Mouse (Mus musculus) cortical plate, adult 2 months (tissue): ENCODE results near the gene Mmp23. TPM values are rescaled to one million over a fixed set of nuclear protein-coding genes. Genes with fewer than 3 reads are reported as not detected.
"Not testable (repeated sequence)": the region's sequence is repeated elsewhere in the genome, so short reads cannot be mapped to it uniquely, and the experiment has no call there.

Source experiments
- H3K27ac ChIP-seq: fragments of 200-500 bp; 2 replicates; pipeline ENCODE4 v1.5.1; 2012; ENCODE audit warnings: low read length, control low read depth, inconsistent platforms; ENCODE audit not compliant: insufficient read depth
- H3K4me1 ChIP-seq: fragments of 200-500 bp; 2 replicates; pipeline ENCODE4 v1.6.1; 2011; ENCODE audit warnings: low read length; ENCODE audit not compliant: control insufficient read depth, insufficient read depth
- H3K4me3 ChIP-seq: fragments of 200-500 bp; 2 replicates; pipeline ENCODE4 v1.5.1; 2011; ENCODE audit warnings: mild to moderate bottlenecking, low read length, control low read depth; ENCODE audit not compliant: insufficient read depth
- CTCF ChIP-seq: fragments of 200-500 bp; IDR thresholded peaks from 2 replicates; pipeline ENCODE4 v1.5.1; 2011; ENCODE audit warnings: mild to moderate bottlenecking, control low read depth, low read length; ENCODE audit not compliant: insufficient read depth; ENCODE audit errors: extremely low read depth
- POLR2A ChIP-seq: fragments of 200-500 bp; IDR thresholded peaks from 2 replicates; pipeline ENCODE4 v1.6.1; 2011; ENCODE audit warnings: mild to moderate bottlenecking, low read length, control low read depth; ENCODE audit not compliant: insufficient read depth; ENCODE audit errors: extremely low read depth
- polyA plus RNA-seq: library from polyadenylated mRNA; depleted of rRNA; stranded (reverse); fragments of >200 nt; gene quantifications from 2 replicates; pipeline ENCODE4 v1.2.3, GENCODE M21; 2012; rRNA removed

Gene Mmp23
- polyA plus RNA-seq = 5.9 and 6.0 TPM in 2 replicates

- TF ChIP-seq CTCF (no peak), POLR2A (no peak)
- no peaks in the 10 kb centered on the region for H3K4me1 ChIP-seq
- no peak within 1 kb of the TSS for H3K4me3 ChIP-seq
- no peak within 1 kb of the TSS for H3K27ac ChIP-seq
Measured at GRCm38 (mm10) chr4:155653086-155653450, at the start of gene Mmp23. Gene Mmp23 (minus strand): TSS chr4:155653384.

DNA sequence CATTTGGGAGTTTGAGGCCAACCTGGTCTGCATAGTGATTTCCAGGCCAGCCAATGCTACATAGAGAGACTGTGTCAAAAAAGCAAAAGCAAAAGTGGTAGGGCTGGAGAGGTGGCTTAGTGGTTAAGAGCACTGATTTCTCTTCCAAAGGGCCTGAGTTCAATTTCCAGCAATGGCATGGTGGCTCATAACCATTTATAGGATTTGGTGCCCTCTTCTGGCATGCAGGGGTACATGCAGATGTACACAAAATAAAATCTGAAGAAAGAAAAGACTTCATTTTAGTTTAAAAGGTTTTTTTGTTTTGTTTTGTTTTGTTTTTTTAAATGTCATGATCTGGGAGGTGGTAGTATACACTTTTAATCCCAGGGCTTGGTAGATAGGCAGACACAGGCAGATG is 47.2 kb upstream of the Mmp23 start:
- no peak overlapping the region for H3K4me3 ChIP-seq
- no peak overlapping the region for H3K27ac ChIP-seq
- H3K4me1 ChIP-seq = peaks cover 2% of the 10 kb centered on the region; the same call in 1 of the 2 replicates
- TF ChIP-seq POLR2A (no peak), CTCF (peak; percentile 47; the same call in 1 of the 2 replicates)

DNA sequence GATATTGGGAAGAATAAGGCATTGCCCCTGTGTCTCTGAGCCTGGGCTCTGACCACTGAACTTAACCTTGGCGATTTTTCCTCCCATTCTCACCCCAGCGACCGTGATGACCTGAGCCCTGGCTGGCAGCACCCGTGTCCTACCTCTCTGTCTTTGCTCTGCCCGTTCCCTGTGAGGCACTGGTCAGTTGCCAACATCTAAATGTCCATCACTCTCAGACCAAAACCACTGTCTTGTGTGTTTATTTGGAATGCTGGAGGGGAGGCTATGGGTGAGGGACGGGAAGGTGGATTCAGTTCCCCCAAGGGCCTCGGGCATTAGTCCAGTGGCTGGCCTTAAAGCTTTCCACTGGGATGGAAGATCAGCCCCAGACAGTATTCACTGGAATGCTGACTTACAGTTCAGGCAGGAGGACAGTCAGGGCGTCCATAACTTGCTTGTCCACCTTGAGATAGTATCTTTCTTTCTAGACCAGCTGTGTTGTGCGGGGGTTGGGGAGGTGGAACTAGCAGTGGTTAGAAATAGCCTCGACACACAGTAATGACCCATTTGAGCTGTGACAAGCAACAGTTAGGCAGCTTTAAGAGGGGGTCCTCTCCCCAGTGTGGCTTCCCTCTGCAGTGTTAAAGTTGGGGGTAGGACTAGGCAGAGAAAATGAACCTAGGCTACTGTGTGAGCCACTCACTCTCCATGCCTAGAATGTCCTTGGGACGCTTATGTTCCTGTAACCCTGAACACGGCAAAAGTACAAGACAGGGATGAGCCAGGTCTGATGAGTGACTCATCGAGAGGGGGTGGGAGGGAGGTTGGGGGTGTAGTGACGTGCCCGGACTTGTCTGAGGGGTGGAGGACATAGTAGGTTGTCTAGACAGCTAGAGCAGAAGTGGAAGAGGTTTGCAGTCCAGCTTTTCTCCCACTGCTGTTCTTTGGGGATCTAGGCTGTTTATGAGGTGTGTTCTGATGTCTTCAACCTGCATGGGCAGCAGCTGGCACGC is 43.4 kb upstream of the Mmp23 start:
- Histone ChIP-seq H3K4me1 (peaks cover 4% of the 10 kb centered on the region; the same call in 1 of the 2 replicates), H3K4me3 (peak overlapping the region; percentile 87), H3K27ac (no peak overlapping the region)
- TF ChIP-seq POLR2A (no peak), CTCF (no peak)

GRCm38 (mm10) chr4:155695531-155696062 is 42.4 kb upstream of the Mmp23 start:
- Histone ChIP-seq H3K4me1 (peaks cover 4% of the 10 kb centered on the region; the same call in 1 of the 2 replicates), H3K4me3 (peak overlapping the region; percentile 87), H3K27ac (peak overlapping the region; percentile 93; the same call in 1 of the 2 replicates)
- no peak for TF ChIP-seq CTCF
- TF ChIP-seq POLR2A = no peak

- H3K27ac ChIP-seq = peak overlapping the region; percentile 98
- H3K4me1 ChIP-seq = peaks cover 4% of the 10 kb centered on the region; the same call in 1 of the 2 replicates
- H3K4me3 ChIP-seq = peak overlapping the region; percentile 87
- TF ChIP-seq POLR2A = peak; percentile 71
- TF ChIP-seq CTCF = peak; percentile 18; the same call in 1 of the 2 replicates
Measured at GRCm38 (mm10) chr4:155694482-155695401, 41.6 kb upstream of the Mmp23 start.

DNA sequence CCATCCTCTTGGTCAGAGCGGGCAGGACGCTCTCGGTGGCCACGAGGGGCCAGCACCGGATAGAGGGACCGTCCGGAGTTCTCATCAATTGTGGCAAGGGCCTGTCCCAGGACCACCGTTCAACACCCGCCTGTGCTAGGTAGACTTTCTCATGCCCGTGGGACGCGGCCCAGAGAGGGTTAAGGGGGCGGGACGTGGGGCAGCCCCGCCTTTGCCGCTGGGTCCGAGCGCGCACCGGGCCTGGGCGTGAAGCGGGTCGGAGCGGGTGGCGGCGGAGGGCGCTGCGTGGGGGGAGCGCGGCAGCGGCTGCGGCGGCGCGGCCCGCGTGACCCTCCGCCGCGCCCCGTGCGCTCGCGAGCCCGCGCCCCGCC is 40.9 kb upstream of the Mmp23 start, which contains the start of gene Fndc10:
TSS of gene Fndc10 (plus strand) at position 232 of the 371 bp plus-strand sequence.
- TF ChIP-seq CTCF (no peak), POLR2A (no peak)

GRCm38 (mm10) chr4:155692421-155692820 is 39.2 kb upstream of the Mmp23 start:
- Histone ChIP-seq H3K4me1 (peaks cover 4% of the 10 kb centered on the region; the same call in 1 of the 2 replicates), H3K27ac (no peak overlapping the region), H3K4me3 (no peak overlapping the region)
- TF ChIP-seq CTCF = no peak
- TF ChIP-seq POLR2A = no peak

More for the DNA sequence above, 40.9 kb upstream of the Mmp23 start, which contains the start of gene Fndc10:
- Histone ChIP-seq H3K4me3 (peak within 1 kb of the TSS; percentile 87), H3K4me1 (peaks cover 4% of the 10 kb centered on the region; the same call in 1 of the 2 replicates), H3K27ac (peak within 1 kb of the TSS; percentile 98)

- H3K4me3 ChIP-seq = no peak overlapping the region
- no peak overlapping the region for H3K27ac ChIP-seq
- peaks cover 4% of the 10 kb centered on the region; the same call in 1 of the 2 replicates for H3K4me1 ChIP-seq
- TF ChIP-seq POLR2A (no peak), CTCF (no peak)
Measured at GRCm38 (mm10) chr4:155690571-155691375, 37.6 kb upstream of the Mmp23 start.

GRCm38 (mm10) chr4:155687764-155688163 is 34.6 kb upstream of the Mmp23 start:
- not testable (repeated sequence) for H3K4me3 ChIP-seq, H3K27ac ChIP-seq, H3K4me1 ChIP-seq

- H3K27ac ChIP-seq, H3K4me3 ChIP-seq, H3K4me1 ChIP-seq: not testable (repeated sequence)
Measured at GRCm38 (mm10) chr4:155683670-155684277, 30.6 kb upstream of the Mmp23 start.
